Mouse (Mus musculus): ENCODE measurements around the gene Mfsd5. TPM values are rescaled to one million over a fixed set of nuclear protein-coding genes. Genes with fewer than 3 reads are reported as not detected.
A peak's percentile ranks its signal among the peaks of the same experiment; 100 is the strongest.

Gene Mfsd5
- polyA plus RNA-seq, 1 experiment from 2014 or later: 59.5 TPM

DNA sequence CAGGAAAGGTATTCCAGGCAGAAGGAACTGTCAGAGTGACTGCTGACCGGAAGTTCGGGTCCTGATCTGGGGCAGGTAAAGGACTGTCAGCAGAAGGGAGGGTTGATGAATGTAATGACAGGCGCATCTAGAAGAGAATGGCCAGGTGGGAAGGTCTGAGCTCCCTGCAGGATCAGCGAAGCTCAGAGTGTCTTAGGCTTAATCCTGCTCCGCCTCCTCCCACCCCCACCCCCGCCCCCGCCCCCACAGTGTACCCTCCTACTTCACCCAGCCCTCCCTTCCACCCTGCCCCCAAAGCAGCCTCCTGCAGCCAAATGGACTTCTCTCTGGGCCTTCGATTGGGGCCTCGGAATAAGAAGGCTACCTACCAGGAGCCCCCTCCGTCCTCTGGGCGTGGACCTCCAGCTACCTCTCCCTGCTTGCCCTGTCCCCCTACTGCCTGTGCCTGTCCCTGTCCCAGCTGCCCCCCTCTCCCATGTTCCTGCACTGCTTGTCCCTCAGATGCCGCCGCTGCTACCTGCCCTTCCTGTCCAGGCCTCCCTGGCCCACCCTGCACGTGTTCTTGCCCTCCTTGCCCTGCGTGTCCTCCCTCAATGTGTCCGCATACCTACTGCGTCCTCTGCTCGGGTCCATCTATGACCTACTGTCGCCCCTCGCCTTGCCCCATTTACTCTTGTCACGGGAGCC, 8.8 kb upstream of the Mfsd5 start, which contains the start of gene Gm9918:
Gm9918 (plus strand) TSS at position 290 of the 687 bp plus-strand sequence.
- Histone ChIP-seq H3K4me2 (peak within 1 kb of the TSS; percentile 33), H3K27ac (replicated peaks) (no peak within 1 kb of the TSS), H3K27me3 (replicated peaks) (peaks cover 16% of the 10 kb centered on the region), H3K4me3 (replicated peaks) (no peak within 1 kb of the TSS), H3K9ac (replicated peaks) (no peak within 1 kb of the TSS; the same call in 1 of the 2 replicates), H3K9me3 (replicated peaks) (no peaks in the 10 kb centered on the region), H3K4me1 (peaks cover 5% of the 10 kb centered on the region; the same call in 1 of the 2 replicates), H3K36me3 (no peaks in the 10 kb centered on the region)
- ATAC-seq (ENCODE audit: low FRiP score): no peak
- WGBS: 14% methylated on average over 21 of the region's 21 CpGs

DNA sequence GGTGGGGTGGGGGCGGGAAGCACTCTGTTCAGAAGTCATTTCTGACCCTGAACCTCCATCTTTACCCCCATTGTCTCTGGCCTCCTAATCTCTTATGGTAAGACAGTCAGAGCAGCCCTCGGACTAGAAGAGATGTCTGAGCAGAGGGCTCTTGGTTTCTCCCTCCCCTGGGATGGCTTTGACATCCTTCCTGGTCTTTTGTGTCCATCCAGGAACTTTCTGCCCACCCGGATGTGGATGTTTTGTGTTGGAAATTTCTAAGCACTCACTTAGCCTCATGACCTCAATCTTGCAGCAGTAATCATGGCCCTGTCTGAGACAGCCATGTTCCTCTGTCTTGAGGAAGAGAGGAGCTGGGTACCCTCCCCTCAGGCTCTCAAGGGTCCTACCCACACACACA, 7.8 kb upstream of the Mfsd5 start:
- Histone ChIP-seq H3K9me3 (replicated peaks) (no peaks in the 10 kb centered on the region), H3K4me1 (peaks cover 5% of the 10 kb centered on the region; the same call in 1 of the 2 replicates), H3K4me3 (replicated peaks) (no peak overlapping the region), H3K4me2 (no peak overlapping the region), H3K27me3 (replicated peaks) (peaks cover 16% of the 10 kb centered on the region), H3K27ac (replicated peaks) (no peak overlapping the region), H3K36me3 (no peaks in the 10 kb centered on the region), H3K9ac (replicated peaks) (no peak overlapping the region)
- ATAC-seq (ENCODE audit: low FRiP score): no peak
- WGBS: 32% methylated on average over 3 of the region's 3 CpGs

DNA sequence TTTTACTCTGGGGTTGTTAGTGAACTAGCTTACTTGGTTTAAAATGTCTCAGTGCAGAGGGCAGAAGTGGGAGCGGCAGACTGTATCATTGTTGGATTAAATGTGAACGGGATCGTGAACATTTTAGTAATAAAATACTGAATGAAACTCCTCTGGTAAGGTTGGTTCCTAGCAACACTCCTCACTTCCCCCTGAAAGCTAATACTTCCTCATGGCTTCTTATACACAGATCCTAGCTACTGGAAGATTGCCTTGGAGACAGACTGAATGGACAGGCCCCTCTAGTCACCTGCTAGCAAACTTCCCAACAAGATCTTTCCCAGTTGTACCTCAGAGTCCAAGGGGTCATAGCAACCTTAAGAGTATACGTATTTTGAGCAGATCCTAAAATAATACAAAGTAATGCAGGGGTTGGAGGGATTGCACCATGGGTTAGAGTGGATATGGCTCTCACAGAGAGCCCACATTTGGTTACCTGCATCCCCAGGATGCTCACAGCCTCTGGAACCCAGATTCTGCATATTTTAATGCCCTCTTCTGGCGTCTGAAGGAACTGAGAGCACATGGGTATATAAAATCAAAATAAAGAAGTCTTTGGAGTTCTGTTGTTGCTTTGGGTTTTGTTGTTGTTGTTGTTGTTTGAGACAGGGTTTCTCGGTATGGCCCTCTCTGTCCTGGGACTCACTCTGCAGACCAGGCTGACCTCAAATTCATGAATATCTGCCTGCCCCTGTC, 5.1 kb upstream of the Mfsd5 start:
- Histone ChIP-seq H3K27ac (replicated peaks) (no peak overlapping the region), H3K27me3 (replicated peaks) (peaks cover 16% of the 10 kb centered on the region), H3K9ac (replicated peaks) (no peak overlapping the region), H3K36me3 (no peaks in the 10 kb centered on the region), H3K4me3 (replicated peaks) (no peak overlapping the region), H3K4me1 (peaks cover 10% of the 10 kb centered on the region), H3K9me3 (replicated peaks) (no peaks in the 10 kb centered on the region), H3K4me2 (no peak overlapping the region)
- no peak for ATAC-seq (ENCODE audit: low FRiP score)
- WGBS: 80% methylated on average over 6 of the region's 6 CpGs

DNA sequence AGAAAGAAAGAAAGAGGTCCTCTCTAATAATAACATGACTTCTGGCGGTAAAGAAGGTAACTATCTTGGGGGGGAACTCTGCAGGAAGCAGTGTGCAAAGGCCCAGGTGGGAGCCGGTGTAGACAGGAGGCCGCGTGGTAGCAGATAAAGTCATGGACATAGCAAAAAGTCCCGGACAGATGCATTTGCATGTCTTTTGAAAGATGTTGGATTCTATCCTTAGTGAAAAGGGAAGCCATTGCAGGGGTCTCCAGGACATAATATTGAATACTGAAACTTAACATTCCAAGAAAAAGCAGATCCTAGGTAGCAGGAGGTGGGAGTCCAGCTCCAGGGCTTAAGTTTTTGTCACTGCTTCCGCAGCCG, 545 bp upstream of the Mfsd5 start:
- H3K27ac ChIP-seq (replicated peaks): peak overlapping the region; percentile 90
- H3K9ac ChIP-seq (replicated peaks): peak overlapping the region; percentile 62
- 33% methylated on average over 7 of the region's 7 CpGs for WGBS
- H3K27me3 ChIP-seq (replicated peaks): no peaks in the 10 kb centered on the region
- H3K4me3 ChIP-seq (replicated peaks): peak overlapping the region; percentile 79
- peaks cover 21% of the 10 kb centered on the region for H3K36me3 ChIP-seq
- H3K4me1 ChIP-seq: peaks cover 26% of the 10 kb centered on the region
- H3K4me2 ChIP-seq: peak overlapping the region; percentile 95
- no peak for ATAC-seq (ENCODE audit: low FRiP score)
- no peaks in the 10 kb centered on the region for H3K9me3 ChIP-seq (replicated peaks)

DNA sequence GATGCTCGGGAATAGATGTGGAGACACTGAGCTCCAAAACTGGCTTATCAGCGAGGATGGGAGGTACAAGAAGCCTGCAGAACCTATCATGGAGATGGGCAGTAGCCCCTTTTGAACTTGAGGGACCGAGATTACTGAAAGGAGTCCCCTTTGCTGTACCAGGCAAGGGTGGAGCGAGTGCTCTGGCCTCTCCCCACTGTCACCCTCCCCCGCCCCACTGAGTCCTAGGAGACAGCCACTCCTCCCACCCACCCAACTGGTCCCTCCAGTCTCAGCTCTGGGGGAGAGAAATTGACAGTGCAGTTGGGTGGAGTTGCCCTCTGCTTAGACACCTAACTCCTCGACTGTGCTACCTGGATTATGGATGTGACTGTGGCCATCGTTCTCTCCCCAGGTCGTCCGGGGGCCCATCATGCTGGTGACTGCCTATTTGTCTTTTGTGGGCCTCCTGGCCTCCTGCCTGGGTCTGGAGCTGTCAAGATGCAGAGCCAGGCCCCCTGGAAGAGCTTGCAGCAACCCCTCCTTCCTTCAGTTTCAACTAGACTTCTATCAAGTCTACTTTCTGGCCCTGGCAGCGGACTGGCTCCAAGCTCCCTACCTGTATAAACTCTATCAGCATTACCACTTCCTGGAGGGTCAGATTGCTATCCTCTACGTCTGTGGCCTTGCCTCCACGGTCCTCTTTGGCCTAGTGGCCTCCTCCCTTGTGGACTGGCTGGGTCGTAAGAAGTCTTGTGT, 698 bp downstream of the Mfsd5 start:
- peak overlapping the region; percentile 90 for H3K27ac ChIP-seq (replicated peaks)
- peak overlapping the region; percentile 95 for H3K4me2 ChIP-seq
- H3K36me3 ChIP-seq: peaks cover 21% of the 10 kb centered on the region
- peaks cover 26% of the 10 kb centered on the region for H3K4me1 ChIP-seq
- H3K9ac ChIP-seq (replicated peaks): peak overlapping the region; percentile 79
- WGBS: 29% methylated on average over 13 of the region's 13 CpGs
- H3K4me3 ChIP-seq (replicated peaks): peak overlapping the region; percentile 79
- H3K9me3 ChIP-seq (replicated peaks): no peaks in the 10 kb centered on the region
- H3K27me3 ChIP-seq (replicated peaks): no peaks in the 10 kb centered on the region
- peak; percentile 53 for ATAC-seq (ENCODE audit: low FRiP score)

DNA sequence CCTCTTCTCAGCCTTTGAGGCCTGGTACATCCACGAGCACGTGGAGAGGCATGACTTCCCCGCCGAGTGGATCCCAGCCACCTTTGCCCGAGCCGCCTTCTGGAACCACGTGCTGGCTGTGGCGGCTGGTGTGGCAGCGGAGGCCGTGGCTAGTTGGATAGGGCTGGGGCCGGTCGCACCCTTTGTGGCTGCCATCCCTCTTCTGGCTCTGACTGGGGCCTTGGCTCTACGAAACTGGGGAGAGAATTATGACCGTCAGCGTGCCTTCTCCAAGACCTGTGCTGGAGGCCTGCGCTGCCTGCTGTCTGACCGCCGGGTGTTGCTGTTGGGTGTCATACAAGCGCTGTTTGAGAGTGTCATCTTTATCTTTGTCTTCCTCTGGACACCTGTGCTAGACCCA, 1.4 kb downstream of the Mfsd5 start:
- Histone ChIP-seq H3K9me3 (replicated peaks) (no peaks in the 10 kb centered on the region), H3K9ac (replicated peaks) (peak overlapping the region; percentile 79; the same call in 1 of the 2 replicates), H3K4me2 (peak overlapping the region; percentile 95), H3K27me3 (replicated peaks) (no peaks in the 10 kb centered on the region), H3K27ac (replicated peaks) (no peak overlapping the region), H3K36me3 (peaks cover 21% of the 10 kb centered on the region), H3K4me3 (replicated peaks) (peak overlapping the region; percentile 79), H3K4me1 (peaks cover 26% of the 10 kb centered on the region)
- no peak for ATAC-seq (ENCODE audit: low FRiP score)
- 96% methylated on average over 19 of the region's 19 CpGs for WGBS

DNA sequence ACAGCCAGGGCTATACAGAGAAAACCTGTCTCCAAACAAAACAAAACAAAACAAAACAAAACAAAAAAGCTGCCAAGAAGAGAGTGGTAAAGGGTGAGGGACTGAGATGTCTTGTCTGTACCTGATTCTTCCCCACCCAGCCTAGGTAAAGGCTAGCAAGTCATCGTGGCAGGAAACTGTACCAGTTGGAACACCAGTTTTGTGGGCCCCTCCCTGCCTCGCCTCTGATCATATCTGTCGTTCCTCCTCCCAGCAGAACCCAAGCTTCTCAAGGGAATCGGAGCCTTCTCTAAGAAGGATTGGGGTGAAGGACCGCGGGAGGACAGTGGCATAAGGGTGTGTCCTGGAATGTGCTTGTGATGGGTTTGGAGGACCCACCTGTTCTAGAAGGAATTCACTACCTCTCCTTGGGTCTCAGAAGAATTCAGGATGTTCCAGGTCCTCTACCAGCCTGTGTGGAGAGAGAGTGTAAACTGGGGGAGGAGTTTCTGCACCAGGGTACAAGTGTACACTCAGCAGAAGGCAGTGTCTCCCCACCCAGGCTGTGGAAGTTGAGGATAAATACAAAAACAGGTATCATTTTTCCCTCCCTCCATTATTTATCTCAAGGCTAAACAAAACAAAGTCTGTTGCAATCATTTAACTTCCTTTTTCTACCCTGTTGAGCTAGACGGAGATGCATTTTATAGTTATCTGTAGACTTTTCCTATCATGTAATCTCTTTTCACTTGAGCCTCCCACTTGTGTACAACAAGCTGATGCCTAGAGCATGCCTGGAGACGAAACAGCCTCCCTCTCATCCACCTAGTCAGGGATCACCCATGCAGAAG, 3.4 kb downstream of the Mfsd5 start:
- Histone ChIP-seq H3K27me3 (replicated peaks) (no peaks in the 10 kb centered on the region), H3K4me1 (peaks cover 26% of the 10 kb centered on the region), H3K4me3 (replicated peaks) (no peak overlapping the region), H3K27ac (replicated peaks) (no peak overlapping the region), H3K36me3 (peaks cover 21% of the 10 kb centered on the region), H3K4me2 (no peak overlapping the region), H3K9me3 (replicated peaks) (no peaks in the 10 kb centered on the region), H3K9ac (replicated peaks) (no peak overlapping the region)
- no peak for ATAC-seq (ENCODE audit: low FRiP score)
- 88% methylated on average over 8 of the region's 8 CpGs for whole genome bisulfite sequencing

DNA sequence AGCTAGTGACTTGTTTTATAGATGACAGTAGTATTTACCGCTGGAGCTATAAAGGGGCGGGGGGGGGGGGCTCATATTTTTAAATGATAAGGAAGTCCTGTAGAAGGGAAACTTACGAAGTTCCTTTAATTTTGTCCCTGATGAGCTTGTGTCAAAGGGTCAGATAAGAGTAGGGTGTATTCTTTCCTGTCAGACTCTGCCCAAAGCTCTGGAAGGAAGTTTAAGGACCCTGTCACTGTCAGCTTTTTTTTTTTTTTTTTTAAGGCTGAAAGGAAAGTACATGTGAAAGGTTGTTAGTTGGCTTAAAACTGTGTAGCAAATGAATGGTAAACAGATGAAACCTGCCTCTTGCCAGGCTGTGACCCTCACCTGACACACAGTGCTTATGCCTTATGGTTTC, 4.4 kb downstream of the Mfsd5 start:
- Histone ChIP-seq H3K9ac (replicated peaks) (no peak overlapping the region), H3K36me3 (peaks cover 21% of the 10 kb centered on the region), H3K4me3 (replicated peaks) (no peak overlapping the region), H3K27ac (replicated peaks) (no peak overlapping the region), H3K4me1 (peaks cover 25% of the 10 kb centered on the region), H3K27me3 (replicated peaks) (no peaks in the 10 kb centered on the region), H3K4me2 (no peak overlapping the region), H3K9me3 (replicated peaks) (no peaks in the 10 kb centered on the region)
- 78% methylated on average over 3 of the region's 3 CpGs for WGBS
- ATAC-seq (ENCODE audit: low FRiP score): no peak

DNA sequence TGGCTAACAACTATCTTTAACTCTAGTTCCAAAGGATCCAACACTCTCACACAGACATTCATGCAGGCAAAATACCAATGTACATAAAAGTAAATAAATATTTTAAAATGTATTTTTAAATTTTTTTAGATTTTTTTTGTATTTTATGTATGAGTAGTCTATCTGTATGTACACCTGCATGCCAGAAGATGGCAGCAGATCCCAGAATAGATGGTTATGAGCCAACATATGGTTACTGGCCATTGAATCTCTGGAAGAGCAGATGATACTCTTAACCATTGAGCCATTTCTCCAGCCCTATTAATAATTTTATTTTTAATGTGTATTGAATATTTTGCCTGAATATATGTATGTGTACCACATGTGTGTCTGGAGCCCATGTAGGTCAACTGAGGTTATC, 8.1 kb downstream of the Mfsd5 start:
- no peaks in the 10 kb centered on the region for H3K4me1 ChIP-seq
- no peaks in the 10 kb centered on the region for H3K9me3 ChIP-seq (replicated peaks)
- H3K9ac ChIP-seq (replicated peaks): no peak overlapping the region
- no peak overlapping the region for H3K4me2 ChIP-seq
- H3K27ac ChIP-seq (replicated peaks): no peak overlapping the region
- H3K27me3 ChIP-seq (replicated peaks): no peaks in the 10 kb centered on the region
- H3K36me3 ChIP-seq: peaks cover 4% of the 10 kb centered on the region
- no peak for ATAC-seq (ENCODE audit: low FRiP score)
- H3K4me3 ChIP-seq (replicated peaks): no peak overlapping the region

DNA sequence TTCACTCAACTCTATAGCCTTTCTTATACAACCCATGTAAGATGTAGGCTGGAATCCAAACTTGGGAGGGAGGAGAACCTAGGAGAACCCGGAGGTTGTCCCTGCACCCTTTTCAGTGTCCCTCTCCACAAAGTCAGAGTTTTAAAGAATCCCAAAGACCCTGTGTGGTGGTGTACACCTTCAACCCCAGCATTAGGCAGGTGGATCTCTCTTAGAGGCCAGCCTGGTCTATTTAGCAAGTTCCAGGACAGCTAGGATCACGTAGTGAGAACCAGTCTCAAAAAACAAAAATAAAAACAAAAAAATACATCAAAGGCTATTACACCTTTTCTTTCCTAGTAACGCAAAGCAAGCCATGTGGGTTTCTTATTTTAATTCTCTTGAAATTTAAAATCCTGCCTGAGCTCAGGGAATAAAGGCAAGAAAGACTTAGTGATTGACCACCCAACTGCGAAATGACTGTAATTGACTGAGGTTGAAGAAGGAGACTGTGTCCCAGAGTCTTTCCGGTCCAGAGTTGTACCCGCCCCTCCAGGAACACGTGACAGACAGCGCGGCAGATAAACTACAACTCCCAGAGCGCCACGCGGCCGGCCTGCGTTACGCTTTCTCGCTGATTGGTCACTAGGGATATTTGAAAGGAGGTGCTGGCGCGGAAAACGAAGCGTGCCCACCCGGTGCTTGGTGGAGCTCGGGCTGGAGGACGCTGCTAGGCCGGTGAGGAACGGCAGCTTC, 16.5 kb downstream of the Mfsd5 start, which contains the start of gene Espl1:
Espl1 (plus strand) TSS at position 634 of the 735 bp plus-strand sequence.
- H3K4me3 ChIP-seq (replicated peaks): peak within 1 kb of the TSS; percentile 58
- WGBS: 8% methylated on average over 25 of the region's 25 CpGs
- H3K27ac ChIP-seq (replicated peaks): peak within 1 kb of the TSS; percentile 30; the same call in 1 of the 2 replicates
- H3K9ac ChIP-seq (replicated peaks): peak within 1 kb of the TSS; percentile 24; the same call in 1 of the 2 replicates
- H3K4me2 ChIP-seq: peak within 1 kb of the TSS; percentile 88
- peak; percentile 99 for ATAC-seq (ENCODE audit: low FRiP score)
- H3K4me1 ChIP-seq: peaks cover 11% of the 10 kb centered on the region
- H3K9me3 ChIP-seq (replicated peaks): no peaks in the 10 kb centered on the region
- 0 out of 2 replicates have a peak, but pooled peaks cover 4% of the 10 kb centered on the region for H3K36me3 ChIP-seq
- no peaks in the 10 kb centered on the region for H3K27me3 ChIP-seq (replicated peaks)
